Mouse (Mus musculus) intestine, embryonic 16.5 days (tissue): ENCODE results near the gene Ldb2. TPM values are rescaled to one million over a fixed set of nuclear protein-coding genes. Genes with fewer than 3 reads are reported as not detected.
A peak's percentile ranks its signal among the peaks of the same experiment; 100 is the strongest.

Source experiments
- ATAC-seq: fragments of 200-750 bp; cut with Nextera tagmentation; 2 replicates; pipeline ENCODE4 v1.8.0; 2017; ENCODE audit warnings: moderate TSS enrichment, moderate library complexity
- H3K27ac ChIP-seq: fragments of 300-500 bp; sonication (generic); 2 replicates; pipeline ENCODE4 v1.5.1; 2014; ENCODE audit warnings: mild to moderate bottlenecking, low read length
- H3K27me3 ChIP-seq: fragments of 300-500 bp; sonication (generic); replicated peaks from 2 replicates; pipeline ENCODE4 v1.6.1; 2014; ENCODE audit warnings: low read length, control low read depth, mixed read lengths; ENCODE audit not compliant: control insufficient read depth, insufficient read depth
- H3K36me3 ChIP-seq: fragments of 300-500 bp; sonication (generic); 2 replicates; pipeline ENCODE4 v1.6.1; 2014; ENCODE audit warnings: low read length, control low read depth; ENCODE audit not compliant: control insufficient read depth, insufficient read depth
- H3K4me1 ChIP-seq: fragments of 300-500 bp; sonication (generic); 2 replicates; pipeline ENCODE4 v1.6.1; 2014; ENCODE audit warnings: low read length, control low read depth, mixed read lengths; ENCODE audit not compliant: control insufficient read depth, insufficient read depth
- H3K4me2 ChIP-seq: fragments of 300-500 bp; sonication (generic); 2 replicates; pipeline ENCODE4 v1.6.1; 2014; ENCODE audit warnings: low read depth, low read length, control low read depth
- H3K4me3 ChIP-seq: fragments of 300-500 bp; sonication (generic); 2 replicates; pipeline ENCODE4 v1.5.1; 2014; ENCODE audit warnings: mild to moderate bottlenecking, low read length
- H3K9ac ChIP-seq: fragments of 300-500 bp; sonication (generic); 2 replicates; pipeline ENCODE4 v1.6.1; 2014; ENCODE audit warnings: low read depth, low read length
- H3K9me3 ChIP-seq: fragments of 300-500 bp; sonication (generic); 2 replicates; pipeline ENCODE4 v1.6.1; 2016; ENCODE audit warnings: low read length, control low read depth; ENCODE audit not compliant: control insufficient read depth
- WGBS: fragments of 180-500 bp; shearing (Covaris S2); extraction: QIAGEN DNeasy Blood & Tissue Kit; methylation state at CpG from one replicate; pipeline ENCODE4 v1.1.7; 2014; 5-methylcytosine and 5-hydroxymethylcytosine counted together
- polyA plus RNA-seq: library from polyadenylated mRNA; unstranded; fragments of >200 nt; fragmentation: Nextera tagmentation; extraction: Ambion mirVana; gene quantifications from 2 replicates; pipeline ENCODE4 v1.2.1, GENCODE M21; 2015

The Ldb2 gene
- polyA plus RNA-seq, 1 experiment from 2014 or later: 35.9 TPM

- Histone ChIP-seq H3K4me1 (peaks cover 5% of the 10 kb centered on the region; the same call in 1 of the 2 replicates), H3K27me3 (no peaks in the 10 kb centered on the region), H3K4me2 (no peak overlapping the region), H3K4me3 (no peak overlapping the region), H3K27ac (peak overlapping the region; percentile 64), H3K9ac (no peak overlapping the region), H3K36me3 (no peaks in the 10 kb centered on the region), H3K9me3 (no peaks in the 10 kb centered on the region)
- 75% methylated on average over 3 of the region's 3 CpGs for WGBS
- ATAC-seq: no peak
Measured at GRCm38 (mm10) chr5:44707946-44708345, 91.5 kb downstream of the Ldb2 start.

GRCm38 (mm10) chr5:44706997-44707698 lies 92.3 kb downstream of the Ldb2 start:
- 29% methylated on average over 6 of the region's 6 CpGs for WGBS
- ATAC-seq: peak; percentile 82
- Histone ChIP-seq H3K27me3 (no peaks in the 10 kb centered on the region), H3K9me3 (no peaks in the 10 kb centered on the region), H3K4me3 (no peak overlapping the region), H3K27ac (peak overlapping the region; percentile 64), H3K36me3 (no peaks in the 10 kb centered on the region), H3K4me1 (peaks cover 5% of the 10 kb centered on the region; the same call in 1 of the 2 replicates), H3K4me2 (peak overlapping the region; percentile 17), H3K9ac (no peak overlapping the region)

GRCm38 (mm10) chr5:44697993-44698392 lies 101.5 kb downstream of the Ldb2 start:
- no peak overlapping the region for H3K4me2 ChIP-seq
- no peaks in the 10 kb centered on the region for H3K9me3 ChIP-seq
- no peak overlapping the region for H3K27ac ChIP-seq
- H3K27me3 ChIP-seq: no peaks in the 10 kb centered on the region
- H3K4me3 ChIP-seq: no peak overlapping the region
- 70% methylated on average over 3 of the region's 3 CpGs for WGBS
- ATAC-seq: no peak
- H3K4me1 ChIP-seq: no peaks in the 10 kb centered on the region
- H3K9ac ChIP-seq: no peak overlapping the region
- no peaks in the 10 kb centered on the region for H3K36me3 ChIP-seq

- WGBS: 66% methylated on average over 7 of the region's 7 CpGs
- Histone ChIP-seq H3K9me3 (no peaks in the 10 kb centered on the region), H3K27ac (no peak overlapping the region), H3K36me3 (no peaks in the 10 kb centered on the region), H3K27me3 (no peaks in the 10 kb centered on the region), H3K4me3 (no peak overlapping the region), H3K4me1 (no peaks in the 10 kb centered on the region), H3K4me2 (no peak overlapping the region), H3K9ac (no peak overlapping the region)
- ATAC-seq: no peak
Measured at GRCm38 (mm10) chr5:44696548-44696947, 102.9 kb downstream of the Ldb2 start.

GRCm38 (mm10) chr5:44693674-44694073 lies 105.8 kb downstream of the Ldb2 start:
- no peak overlapping the region for H3K27ac ChIP-seq
- WGBS: 63% methylated on average over 5 of the region's 5 CpGs
- H3K9ac ChIP-seq: no peak overlapping the region
- H3K36me3 ChIP-seq: no peaks in the 10 kb centered on the region
- H3K27me3 ChIP-seq: no peaks in the 10 kb centered on the region
- no peaks in the 10 kb centered on the region for H3K4me1 ChIP-seq
- no peak overlapping the region for H3K4me3 ChIP-seq
- H3K4me2 ChIP-seq: no peak overlapping the region
- H3K9me3 ChIP-seq: no peaks in the 10 kb centered on the region
- no peak for ATAC-seq

GRCm38 (mm10) chr5:44686344-44686743 lies 113.1 kb downstream of the Ldb2 start:
- Histone ChIP-seq H3K36me3 (no peaks in the 10 kb centered on the region), H3K9me3 (no peaks in the 10 kb centered on the region), H3K9ac (no peak overlapping the region), H3K4me3 (no peak overlapping the region), H3K27ac (no peak overlapping the region; the same call in 1 of the 2 replicates), H3K4me1 (0 out of 2 replicates have a peak, but pooled peaks cover 6% of the 10 kb centered on the region), H3K4me2 (no peak overlapping the region), H3K27me3 (no peaks in the 10 kb centered on the region)
- peak; percentile 76 for ATAC-seq
- 55% methylated on average over 6 of the region's 6 CpGs for WGBS

GRCm38 (mm10) chr5:44681054-44681638 lies 118.3 kb downstream of the Ldb2 start:
- Histone ChIP-seq H3K4me3 (no peak overlapping the region), H3K36me3 (no peaks in the 10 kb centered on the region), H3K9ac (no peak overlapping the region), H3K27me3 (no peaks in the 10 kb centered on the region), H3K27ac (no peak overlapping the region), H3K4me2 (no peak overlapping the region), H3K9me3 (no peaks in the 10 kb centered on the region), H3K4me1 (0 out of 2 replicates have a peak, but pooled peaks cover 4% of the 10 kb centered on the region)
- no peak for ATAC-seq
- WGBS: 67% methylated on average over 3 of the region's 3 CpGs

GRCm38 (mm10) chr5:44677814-44678213 lies 121.7 kb downstream of the Ldb2 start:
- H3K4me1 ChIP-seq: peaks cover 4% of the 10 kb centered on the region; the same call in 1 of the 2 replicates
- no peaks in the 10 kb centered on the region for H3K27me3 ChIP-seq
- 53% methylated on average over 5 of the region's 5 CpGs for WGBS
- H3K27ac ChIP-seq: no peak overlapping the region
- H3K9ac ChIP-seq: no peak overlapping the region
- H3K36me3 ChIP-seq: no peaks in the 10 kb centered on the region
- ATAC-seq: no peak
- no peaks in the 10 kb centered on the region for H3K9me3 ChIP-seq
- no peak overlapping the region for H3K4me2 ChIP-seq
- H3K4me3 ChIP-seq: no peak overlapping the region

- ATAC-seq: no peak
- Histone ChIP-seq H3K36me3 (no peaks in the 10 kb centered on the region), H3K27me3 (no peaks in the 10 kb centered on the region), H3K9ac (no peak overlapping the region), H3K4me3 (no peak overlapping the region), H3K4me1 (peaks cover under 1% of the 10 kb centered on the region), H3K9me3 (no peaks in the 10 kb centered on the region), H3K27ac (no peak overlapping the region), H3K4me2 (no peak overlapping the region)
- WGBS: 86% methylated on average over 5 of the region's 5 CpGs
Measured at GRCm38 (mm10) chr5:44676145-44676754, 123.2 kb downstream of the Ldb2 start.
